Mouse (Mus musculus): ENCODE measurements around the gene Zbtb43. TPM values are rescaled to one million over a fixed set of nuclear protein-coding genes. Genes with fewer than 3 reads are reported as not detected.

Gene Zbtb43
- polyA plus RNA-seq, 1 experiment from 2014 or later, result 28.2 TPM

- H3K9ac ChIP-seq, result no peak overlapping the region
- H3K27me3 ChIP-seq, result no peaks in the 10 kb centered on the region
- no peak for ATAC-seq (ENCODE audit: low FRiP score)
- H3K4me1 ChIP-seq, result no peaks in the 10 kb centered on the region
- H3K4me2 ChIP-seq, result no peak overlapping the region
- WGBS, result 58% methylated on average over 4 of the region's 4 CpGs
- H3K27ac ChIP-seq, result no peak overlapping the region
- H3K9me3 ChIP-seq, result no peaks in the 10 kb centered on the region
- H3K4me3 ChIP-seq (replicated peaks), result no peak overlapping the region
- H3K36me3 ChIP-seq (replicated peaks), result peaks cover 80% of the 10 kb centered on the region
Measured at GRCm38 (mm10) chr2:33452140-33452539, 16.2 kb downstream of the Zbtb43 start.

GRCm38 (mm10) chr2:33451038-33451978, 17.1 kb downstream of the Zbtb43 start:
- no peak overlapping the region for H3K4me2 ChIP-seq
- WGBS, result 86% methylated on average over 11 of the region's 11 CpGs
- no peak overlapping the region for H3K9ac ChIP-seq
- H3K9me3 ChIP-seq, result no peaks in the 10 kb centered on the region
- no peak overlapping the region for H3K27ac ChIP-seq
- no peak overlapping the region for H3K4me3 ChIP-seq (replicated peaks)
- H3K4me1 ChIP-seq, result no peaks in the 10 kb centered on the region
- peaks cover 75% of the 10 kb centered on the region for H3K36me3 ChIP-seq (replicated peaks)
- ATAC-seq (ENCODE audit: low FRiP score), result no peak
- H3K27me3 ChIP-seq, result no peaks in the 10 kb centered on the region

DNA sequence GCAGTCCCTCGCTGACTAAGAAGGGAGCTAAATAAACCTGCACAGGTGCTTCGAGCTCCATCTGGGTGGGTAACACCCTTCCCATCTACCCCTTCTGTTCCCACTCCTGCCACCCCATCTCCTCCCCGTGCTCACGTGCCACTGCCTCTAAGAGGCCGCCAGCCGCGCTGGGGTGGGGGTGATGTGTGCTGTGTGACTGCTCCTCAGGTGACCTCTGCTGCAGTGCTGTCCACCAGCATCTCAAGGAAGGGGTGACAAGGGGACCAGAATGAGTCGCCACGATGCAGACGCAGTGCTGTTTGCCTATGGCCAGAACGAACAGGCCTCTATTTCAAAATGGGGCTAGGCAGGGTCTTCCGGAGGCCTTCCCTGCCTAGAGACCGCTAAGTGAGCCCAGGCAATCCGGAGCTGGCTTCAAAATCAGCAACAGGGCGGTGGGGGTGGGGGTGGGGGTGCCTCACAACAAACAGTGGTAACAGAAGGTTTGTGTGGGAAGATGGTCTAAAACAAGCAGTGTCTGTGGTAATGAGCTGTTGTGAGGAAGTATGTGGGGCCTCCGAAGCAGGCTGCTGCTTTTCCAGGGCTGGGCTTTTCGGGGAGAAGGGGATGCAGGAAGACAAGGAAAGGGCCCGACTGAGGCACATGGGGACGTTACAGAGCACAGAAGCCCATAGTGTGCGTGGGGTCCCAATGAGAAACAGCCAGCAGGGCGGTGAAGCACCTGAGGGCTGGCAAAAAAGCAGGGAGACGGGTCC, 19.1 kb downstream of the Zbtb43 start:
- 87% methylated on average over 22 of the region's 22 CpGs for WGBS
- Histone ChIP-seq H3K27me3 (no peaks in the 10 kb centered on the region), H3K36me3 (replicated peaks) (peaks cover 57% of the 10 kb centered on the region), H3K27ac (no peak overlapping the region), H3K9ac (no peak overlapping the region), H3K4me3 (replicated peaks) (no peak overlapping the region), H3K4me2 (no peak overlapping the region), H3K9me3 (no peaks in the 10 kb centered on the region), H3K4me1 (no peaks in the 10 kb centered on the region)
- no peak for ATAC-seq (ENCODE audit: low FRiP score)

- peaks cover 32% of the 10 kb centered on the region for H3K36me3 ChIP-seq (replicated peaks)
- no peak overlapping the region for H3K4me3 ChIP-seq (replicated peaks)
- no peak overlapping the region for H3K9ac ChIP-seq
- no peak for ATAC-seq (ENCODE audit: low FRiP score)
- H3K4me1 ChIP-seq, result no peaks in the 10 kb centered on the region
- no peak overlapping the region for H3K27ac ChIP-seq
- no peak overlapping the region for H3K4me2 ChIP-seq
- no peaks in the 10 kb centered on the region for H3K27me3 ChIP-seq
- H3K9me3 ChIP-seq, result no peaks in the 10 kb centered on the region
- 56% methylated on average over 1 of the region's 1 CpGs for WGBS
Measured at GRCm38 (mm10) chr2:33446796-33447195, 21.6 kb downstream of the Zbtb43 start.

GRCm38 (mm10) chr2:33445741-33446140, 22.6 kb downstream of the Zbtb43 start:
- Histone ChIP-seq H3K36me3 (replicated peaks) (peaks cover 21% of the 10 kb centered on the region), H3K9ac (no peak overlapping the region), H3K4me3 (replicated peaks) (no peak overlapping the region), H3K27me3 (no peaks in the 10 kb centered on the region), H3K9me3 (no peaks in the 10 kb centered on the region), H3K4me1 (peaks cover 5% of the 10 kb centered on the region), H3K27ac (no peak overlapping the region), H3K4me2 (no peak overlapping the region)
- ATAC-seq (ENCODE audit: low FRiP score), result no peak
- WGBS, result 91% methylated on average over 5 of the region's 5 CpGs

DNA sequence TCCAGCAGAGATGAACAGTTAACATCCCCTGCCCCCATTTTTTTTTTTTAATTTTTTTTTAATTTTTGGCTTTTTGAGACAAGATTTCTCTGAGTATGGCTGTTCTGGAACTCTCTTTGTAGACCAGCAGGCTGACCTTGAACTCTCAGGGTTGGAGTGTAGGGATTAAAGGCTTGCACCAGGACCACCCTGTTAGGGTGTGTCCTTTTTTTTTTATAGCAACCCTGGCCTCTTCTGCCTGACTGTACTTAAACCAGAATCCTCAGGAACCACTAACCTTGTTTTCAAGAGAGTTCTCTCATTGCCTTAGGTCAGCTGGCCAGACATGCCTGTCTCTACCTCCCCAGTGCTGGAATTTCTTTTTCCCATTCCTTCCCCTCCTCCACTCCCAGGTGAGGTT, 23.5 kb downstream of the Zbtb43 start:
- no peaks in the 10 kb centered on the region for H3K9me3 ChIP-seq
- H3K4me2 ChIP-seq, result no peak overlapping the region
- H3K4me1 ChIP-seq, result peaks cover 13% of the 10 kb centered on the region
- peaks cover 14% of the 10 kb centered on the region for H3K36me3 ChIP-seq (replicated peaks)
- no peak overlapping the region for H3K9ac ChIP-seq
- H3K4me3 ChIP-seq (replicated peaks), result no peak overlapping the region
- H3K27me3 ChIP-seq, result no peaks in the 10 kb centered on the region
- no peak for ATAC-seq (ENCODE audit: low FRiP score)
- no peak overlapping the region for H3K27ac ChIP-seq

GRCm38 (mm10) chr2:33444358-33444757, 24.0 kb downstream of the Zbtb43 start:
- Histone ChIP-seq H3K9ac (no peak overlapping the region), H3K4me2 (no peak overlapping the region), H3K36me3 (replicated peaks) (peaks cover 9% of the 10 kb centered on the region), H3K4me1 (peaks cover 18% of the 10 kb centered on the region), H3K27me3 (no peaks in the 10 kb centered on the region), H3K9me3 (no peaks in the 10 kb centered on the region), H3K4me3 (replicated peaks) (no peak overlapping the region), H3K27ac (no peak overlapping the region)
- no peak for ATAC-seq (ENCODE audit: low FRiP score)
- WGBS, result 54% methylated on average over 5 of the region's 5 CpGs

- Histone ChIP-seq H3K4me2 (no peak overlapping the region), H3K27ac (no peak overlapping the region), H3K9me3 (no peaks in the 10 kb centered on the region), H3K36me3 (replicated peaks) (no peaks in the 10 kb centered on the region), H3K4me1 (peaks cover 30% of the 10 kb centered on the region), H3K9ac (no peak overlapping the region), H3K27me3 (peaks cover 12% of the 10 kb centered on the region; the same call in 1 of the 2 replicates), H3K4me3 (replicated peaks) (no peak overlapping the region)
- ATAC-seq (ENCODE audit: low FRiP score), result no peak
- 53% methylated on average over 4 of the region's 4 CpGs for WGBS
Measured at GRCm38 (mm10) chr2:33442701-33443100, 25.7 kb downstream of the Zbtb43 start.

- Histone ChIP-seq H3K9ac (no peak overlapping the region), H3K4me1 (peaks cover 45% of the 10 kb centered on the region), H3K36me3 (replicated peaks) (no peaks in the 10 kb centered on the region), H3K27me3 (peaks cover 12% of the 10 kb centered on the region; the same call in 1 of the 2 replicates), H3K9me3 (no peaks in the 10 kb centered on the region), H3K4me3 (replicated peaks) (no peak overlapping the region), H3K27ac (no peak overlapping the region), H3K4me2 (no peak overlapping the region)
- 33% methylated on average over 4 of the region's 4 CpGs for WGBS
- no peak for ATAC-seq (ENCODE audit: low FRiP score)
Measured at GRCm38 (mm10) chr2:33440893-33441292, 27.5 kb downstream of the Zbtb43 start.

DNA sequence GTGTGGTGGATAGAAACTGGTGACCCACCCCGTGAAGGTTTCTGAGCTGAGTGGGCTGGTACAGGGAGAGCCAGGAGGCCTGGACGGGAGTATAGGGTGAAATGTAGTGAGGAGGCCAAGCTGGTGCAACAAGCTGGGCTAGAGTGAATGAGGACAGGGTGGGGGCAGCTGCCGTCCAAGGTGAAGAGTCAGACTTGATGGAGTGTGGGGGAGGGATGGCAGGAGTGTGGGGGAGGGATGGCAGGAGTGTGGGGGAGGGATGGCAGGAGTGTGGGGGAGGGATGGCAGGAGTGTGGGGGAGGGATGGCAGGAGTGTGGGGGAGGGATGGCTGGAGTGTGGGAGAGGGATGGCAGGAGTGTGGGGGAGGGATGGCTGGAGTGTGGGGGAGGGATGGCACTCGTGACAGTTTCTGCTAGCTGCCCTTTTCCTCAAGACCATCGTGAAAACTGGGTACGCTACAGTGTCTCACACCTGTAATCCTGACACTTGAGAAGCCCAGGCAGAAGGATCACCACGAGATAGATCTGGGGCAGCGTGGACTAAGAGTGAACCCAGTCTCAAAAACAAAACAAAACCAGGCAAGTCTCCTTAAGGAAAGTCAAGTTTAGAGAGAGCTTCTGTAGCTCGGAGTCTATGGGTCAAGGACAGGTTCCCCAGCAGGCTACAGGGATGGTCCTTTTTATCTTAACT, 28.2 kb downstream of the Zbtb43 start:
- H3K4me3 ChIP-seq (replicated peaks), result no peak overlapping the region
- no peak overlapping the region for H3K9ac ChIP-seq
- no peak overlapping the region for H3K4me2 ChIP-seq
- peak overlapping the region; percentile 63 for H3K27ac ChIP-seq
- peaks cover 12% of the 10 kb centered on the region for H3K27me3 ChIP-seq
- H3K36me3 ChIP-seq (replicated peaks), result no peaks in the 10 kb centered on the region
- ATAC-seq (ENCODE audit: low FRiP score), result no peak
- WGBS, result 16% methylated on average over 9 of the region's 9 CpGs
- H3K4me1 ChIP-seq, result peaks cover 52% of the 10 kb centered on the region
- H3K9me3 ChIP-seq, result no peaks in the 10 kb centered on the region

DNA sequence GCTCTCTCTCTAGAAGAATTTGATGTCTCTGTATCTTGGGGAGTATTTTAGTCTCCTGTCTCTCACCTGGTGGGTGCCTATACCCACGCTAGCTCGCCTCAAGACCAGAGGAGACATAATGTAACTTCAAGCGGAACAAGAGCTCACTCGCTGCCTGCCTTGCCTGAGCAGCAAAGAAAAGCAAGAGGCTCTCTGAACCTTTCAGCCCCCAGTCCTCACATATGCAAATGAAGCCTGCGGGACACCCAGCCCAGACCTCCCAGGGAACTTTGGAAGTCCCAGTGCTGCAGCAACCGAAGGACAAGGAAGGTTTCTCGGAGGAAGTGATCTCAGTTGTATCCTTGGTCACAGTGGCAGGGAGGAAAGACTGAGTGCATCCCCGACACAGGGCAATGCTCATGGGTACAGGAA, 28.9 kb downstream of the Zbtb43 start:
- H3K4me3 ChIP-seq (replicated peaks), result no peak overlapping the region
- H3K9ac ChIP-seq, result no peak overlapping the region
- no peaks in the 10 kb centered on the region for H3K9me3 ChIP-seq
- peak overlapping the region; percentile 63 for H3K27ac ChIP-seq
- H3K27me3 ChIP-seq, result peaks cover 12% of the 10 kb centered on the region
- 4% methylated on average over 8 of the region's 8 CpGs for WGBS
- H3K4me2 ChIP-seq, result peak overlapping the region; percentile 33
- 0 out of 2 replicates have a peak, but pooled peaks have one; percentile 7 for ATAC-seq (ENCODE audit: low FRiP score)
- no peaks in the 10 kb centered on the region for H3K36me3 ChIP-seq (replicated peaks)
- H3K4me1 ChIP-seq, result peaks cover 52% of the 10 kb centered on the region

DNA sequence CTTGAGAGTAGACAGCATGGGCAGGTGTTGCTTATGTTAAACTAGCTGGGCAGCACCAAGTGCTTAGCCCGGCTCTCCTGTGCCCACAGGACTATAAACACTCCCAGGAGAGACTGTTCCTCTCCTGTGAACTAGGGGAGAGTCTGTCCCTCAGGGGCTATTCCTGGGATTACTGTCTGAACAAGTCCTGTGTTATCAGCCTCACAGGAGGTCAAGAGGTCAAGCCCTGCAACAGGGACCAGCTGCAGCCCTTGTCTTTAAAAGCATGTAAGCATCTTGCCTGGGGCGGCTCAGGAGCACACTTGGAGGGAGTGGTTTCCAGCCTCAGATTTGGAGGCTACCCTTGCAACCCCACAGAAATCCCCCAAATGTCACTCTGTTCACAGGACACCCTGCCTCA, 30.0 kb downstream of the Zbtb43 start:
- ATAC-seq (ENCODE audit: low FRiP score), result no peak
- H3K9ac ChIP-seq, result no peak overlapping the region
- no peak overlapping the region for H3K4me2 ChIP-seq

More for the DNA sequence above, 30.0 kb downstream of the Zbtb43 start:
- Histone ChIP-seq H3K4me3 (replicated peaks) (no peak overlapping the region), H3K9me3 (no peaks in the 10 kb centered on the region), H3K36me3 (replicated peaks) (no peaks in the 10 kb centered on the region), H3K4me1 (peaks cover 52% of the 10 kb centered on the region), H3K27ac (no peak overlapping the region), H3K27me3 (peaks cover 12% of the 10 kb centered on the region)
- WGBS, result 20% methylated on average over 2 of the region's 2 CpGs

Data from forebrain, embryonic 12.5 days (tissue).